Mouse (Mus musculus): ENCODE measurements around the gene Sept7.
"Not testable (repeated sequence)": the region's sequence is repeated elsewhere in the genome, so short reads cannot be mapped to it uniquely, and the experiment has no call there.

DNA sequence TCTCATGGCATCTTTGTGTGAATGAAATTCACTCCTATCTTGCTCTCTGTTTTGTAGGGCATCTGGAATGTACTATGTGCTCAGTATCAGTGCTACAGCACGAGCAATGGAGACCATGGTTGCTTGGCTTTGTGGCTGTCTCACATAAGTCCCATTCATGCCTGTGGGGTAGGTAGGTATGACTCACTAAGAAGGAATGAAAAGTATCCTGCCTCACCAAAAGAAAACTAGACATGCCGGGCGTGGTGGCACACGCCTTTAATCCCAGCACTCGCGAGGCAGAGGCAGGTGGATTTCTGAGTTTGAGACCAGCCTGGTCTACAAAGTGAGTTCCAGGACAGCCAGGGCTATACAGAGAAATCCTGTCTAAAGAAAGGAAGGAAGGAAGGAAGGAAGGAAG, 67.4 kb downstream of the Sept7 start:
- TF ChIP-seq CTCF (IDR thresholded peaks at IDR 0.05; ENCODE audit: control insufficient read depth, insufficient read depth, insufficient replicate concordance, low read depth, low read length); POLR2A (IDR thresholded peaks at IDR 0.05; ENCODE audit: control insufficient read depth, low read depth, low read length): not testable (repeated sequence)

Data from testis, adult 2 months (tissue).